Mouse (Mus musculus) midbrain, embryonic 13.5 days (tissue): ENCODE data around the gene Serinc2. TPM values are rescaled to one million over a fixed set of nuclear protein-coding genes. Genes with fewer than 3 reads are reported as not detected.

ENCODE experiments used
- ATAC-seq: fragments of 200-750 bp; cut with Nextera tagmentation; 2 replicates; pipeline ENCODE4 v1.8.0; 2017; ENCODE audit warnings: mild to moderate bottlenecking, moderate TSS enrichment, moderate library complexity
- H3K27ac ChIP-seq: fragments of 300-500 bp; sonication (generic); 2 replicates; pipeline ENCODE4 v1.5.1; 2015; ENCODE audit warnings: inconsistent platforms, mild to moderate bottlenecking, moderate library complexity
- H3K27me3 ChIP-seq: fragments of 300-500 bp; sonication (generic); 2 replicates; pipeline ENCODE4 v1.6.1; 2015; ENCODE audit warnings: mild to moderate bottlenecking, inconsistent platforms
- H3K36me3 ChIP-seq: fragments of 300-500 bp; sonication (generic); 2 replicates; pipeline ENCODE4 v1.6.1; 2015; ENCODE audit warnings: mild to moderate bottlenecking, inconsistent platforms
- H3K4me1 ChIP-seq: fragments of 300-500 bp; sonication (generic); replicated peaks from 2 replicates; pipeline ENCODE4 v1.6.1; 2015; ENCODE audit warnings: inconsistent platforms
- H3K4me2 ChIP-seq: fragments of 300-500 bp; sonication (generic); replicated peaks from 2 replicates; pipeline ENCODE4 v1.6.1; 2015; ENCODE audit warnings: moderate library complexity, mild to moderate bottlenecking, inconsistent platforms
- H3K4me3 ChIP-seq: fragments of 300-500 bp; sonication (generic); replicated peaks from 2 replicates; pipeline ENCODE4 v1.5.1; 2015; ENCODE audit warnings: mild to moderate bottlenecking, inconsistent platforms
- H3K9ac ChIP-seq: fragments of 300-500 bp; sonication (generic); replicated peaks from 2 replicates; pipeline ENCODE4 v1.6.1; 2015; ENCODE audit warnings: mild to moderate bottlenecking, inconsistent platforms
- H3K9me3 ChIP-seq: fragments of 300-500 bp; sonication (generic); 2 replicates; pipeline ENCODE4 v1.6.1; 2016; ENCODE audit warnings: mild to moderate bottlenecking, inconsistent platforms
- WGBS: fragments of 180-500 bp; shearing (Covaris S2); methylation state at CpG from one replicate; pipeline ENCODE4 v1.1.7; 2015; 5-methylcytosine and 5-hydroxymethylcytosine counted together
- polyA plus RNA-seq: library from polyadenylated mRNA; unstranded; fragments of >200 nt; fragmentation: Nextera tagmentation; extraction: Ambion mirVana; gene quantifications from 2 replicates; pipeline ENCODE4 v1.2.1, GENCODE M21; 2015

Gene Serinc2
- 67.2 and 70.8 TPM in 2 replicates for polyA plus RNA-seq

DNA sequence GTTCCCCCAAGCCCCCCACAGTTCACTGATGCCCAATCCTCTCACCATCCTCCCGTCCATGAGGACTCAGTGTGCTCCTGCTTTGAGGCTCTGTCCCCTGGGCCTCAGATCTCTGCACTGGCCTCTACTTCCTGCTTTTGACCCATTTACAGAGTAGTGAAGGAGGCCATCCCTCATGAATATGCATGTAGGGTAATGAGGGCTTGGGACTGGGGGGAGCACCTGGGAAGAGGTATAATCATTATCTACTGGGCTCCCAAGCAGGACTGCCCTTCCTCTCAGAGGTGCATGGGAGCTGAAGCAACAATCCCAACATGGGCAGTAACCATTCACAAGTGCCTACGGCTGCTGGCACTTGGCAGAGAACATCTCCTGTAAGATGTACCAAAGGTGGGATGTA, at the start of gene Serinc2:
Gene Serinc2, minus strand, starts transcription at position 101 of the 400 bp plus-strand sequence.
- no peaks in the 10 kb centered on the region for H3K9me3 ChIP-seq
- no peak within 1 kb of the TSS for H3K4me2 ChIP-seq
- no peak for ATAC-seq
- H3K4me1 ChIP-seq: peaks cover 16% of the 10 kb centered on the region
- no peaks in the 10 kb centered on the region for H3K27me3 ChIP-seq
- no peak within 1 kb of the TSS for H3K4me3 ChIP-seq
- no peak within 1 kb of the TSS for H3K9ac ChIP-seq
- H3K27ac ChIP-seq: no peak within 1 kb of the TSS
- H3K36me3 ChIP-seq: no peaks in the 10 kb centered on the region
- 71% methylated on average over 2 of the region's 2 CpGs for WGBS

DNA sequence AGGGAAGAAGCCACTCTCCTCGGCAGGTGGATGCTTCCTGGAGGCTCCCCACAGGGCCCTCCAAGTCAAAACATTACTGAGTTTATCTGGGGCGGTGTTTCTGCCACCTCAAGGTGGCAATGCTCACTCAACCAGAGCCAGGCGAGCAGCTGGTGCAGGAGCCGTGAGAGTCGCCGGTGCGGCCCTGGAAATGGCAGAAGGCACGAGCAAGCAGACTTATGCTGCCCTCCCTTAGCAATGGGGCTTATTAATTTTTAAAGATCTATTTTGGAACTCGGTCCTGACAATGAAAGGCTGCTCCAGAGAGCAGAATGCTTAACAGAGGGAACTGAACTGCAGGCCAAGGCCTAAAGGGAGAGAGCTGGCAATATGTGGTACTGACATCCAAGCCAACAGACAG, 48.4 kb upstream of the Serinc2 start:
- H3K9me3 ChIP-seq: no peaks in the 10 kb centered on the region
- ATAC-seq: no peak
- 87% methylated on average over 9 of the region's 9 CpGs for WGBS
- H3K36me3 ChIP-seq: peaks cover 76% of the 10 kb centered on the region
- H3K4me1 ChIP-seq: no peaks in the 10 kb centered on the region
- no peak overlapping the region for H3K4me2 ChIP-seq
- no peak overlapping the region for H3K9ac ChIP-seq
- no peak overlapping the region for H3K4me3 ChIP-seq
- no peaks in the 10 kb centered on the region for H3K27me3 ChIP-seq
- H3K27ac ChIP-seq: no peak overlapping the region

DNA sequence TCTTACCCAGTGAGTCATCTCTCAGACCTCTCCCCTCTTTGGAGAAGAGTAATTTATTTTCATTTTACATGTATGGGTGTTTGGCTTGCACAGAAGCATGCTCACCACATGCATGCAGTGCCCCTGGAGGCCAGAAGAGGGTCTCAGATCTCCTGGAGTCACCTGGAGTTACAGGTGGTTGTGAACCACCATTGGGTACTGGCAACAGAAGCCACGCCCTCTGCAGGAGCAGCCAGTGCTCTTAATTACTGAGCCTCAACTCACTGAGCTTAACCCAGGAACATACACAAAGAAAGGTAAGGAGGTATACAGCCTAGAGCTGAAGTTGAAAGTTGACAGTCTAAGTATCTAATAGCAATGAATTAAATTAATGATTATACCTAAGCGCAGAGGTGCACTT, 46.4 kb upstream of the Serinc2 start:
- Histone ChIP-seq H3K4me2 (no peak overlapping the region), H3K4me1 (no peaks in the 10 kb centered on the region), H3K9me3 (no peaks in the 10 kb centered on the region), H3K9ac (no peak overlapping the region), H3K27ac (no peak overlapping the region), H3K27me3 (no peaks in the 10 kb centered on the region), H3K4me3 (no peak overlapping the region), H3K36me3 (peaks cover 83% of the 10 kb centered on the region)
- WGBS: 91% methylated on average over 2 of the region's 2 CpGs
- ATAC-seq: no peak

DNA sequence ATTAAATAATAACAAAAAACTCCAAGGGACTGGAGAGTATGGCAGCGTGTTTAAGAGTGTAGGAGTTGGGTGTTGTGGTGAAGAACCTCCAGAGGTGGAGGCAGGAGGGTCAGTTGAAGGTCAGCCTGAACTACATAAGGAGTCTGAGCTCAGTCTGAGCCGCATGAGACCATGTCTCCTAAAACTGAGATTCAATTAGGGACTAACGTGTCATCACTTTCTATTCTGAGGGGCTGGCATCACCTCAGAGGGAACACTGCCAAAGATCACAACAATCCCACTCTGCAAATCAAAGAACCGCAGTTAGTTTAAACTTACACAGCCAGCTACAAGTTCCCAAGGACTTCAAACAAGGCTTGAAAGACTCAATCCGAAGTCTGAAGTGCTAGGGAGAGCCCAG, 44.6 kb upstream of the Serinc2 start:
- Histone ChIP-seq H3K36me3 (peaks cover 92% of the 10 kb centered on the region), H3K9ac (no peak overlapping the region), H3K27me3 (no peaks in the 10 kb centered on the region), H3K4me1 (no peaks in the 10 kb centered on the region), H3K9me3 (no peaks in the 10 kb centered on the region), H3K4me2 (no peak overlapping the region), H3K4me3 (no peak overlapping the region), H3K27ac (no peak overlapping the region)
- ATAC-seq: no peak
- WGBS: 81% methylated on average over 5 of the region's 5 CpGs

DNA sequence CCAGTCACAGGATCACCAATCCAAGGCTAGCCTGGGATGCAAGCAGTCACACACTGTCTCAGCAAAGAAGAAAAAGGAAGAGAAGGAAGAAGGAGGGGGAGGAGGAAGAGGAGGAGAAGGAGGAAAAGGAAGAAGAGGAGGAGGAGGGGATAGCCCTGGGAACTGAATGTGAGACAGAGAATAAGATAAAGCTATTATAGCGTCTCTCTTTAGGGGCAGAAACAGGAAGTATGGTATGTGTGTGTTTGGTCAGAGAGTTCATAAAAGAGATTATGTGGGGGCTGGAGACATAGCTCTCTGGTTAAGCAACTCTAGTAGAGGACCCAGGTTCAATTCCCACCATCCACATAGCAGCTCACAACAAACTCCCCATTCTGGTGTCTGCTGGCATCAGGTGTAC, 44.2 kb upstream of the Serinc2 start:
- Histone ChIP-seq H3K27ac (no peak overlapping the region), H3K27me3 (no peaks in the 10 kb centered on the region), H3K9ac (no peak overlapping the region), H3K4me3 (no peak overlapping the region), H3K9me3 (no peaks in the 10 kb centered on the region), H3K4me2 (no peak overlapping the region), H3K4me1 (no peaks in the 10 kb centered on the region), H3K36me3 (peaks cover 91% of the 10 kb centered on the region)
- 85% methylated on average over 1 of the region's 1 CpGs for WGBS
- ATAC-seq: no peak

DNA sequence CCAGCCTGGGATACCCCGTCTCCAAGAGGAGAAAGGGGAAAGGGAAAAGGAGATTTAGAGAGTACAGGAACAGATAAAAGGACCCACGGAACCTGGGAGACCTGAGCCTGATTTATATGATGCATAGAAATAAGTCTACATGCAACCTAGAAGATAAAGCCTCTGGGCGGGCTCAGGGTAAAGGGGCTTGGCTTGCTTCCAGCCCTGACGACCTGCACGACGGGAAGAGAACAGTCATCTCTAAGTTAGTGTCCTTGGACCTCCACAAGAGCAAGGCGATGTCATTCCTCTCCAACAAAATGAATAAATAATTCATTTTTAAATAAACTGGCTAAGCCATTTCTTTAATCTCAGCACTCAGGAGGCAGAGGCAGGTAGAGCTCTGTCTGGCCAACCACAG, 43.6 kb upstream of the Serinc2 start:
- Histone ChIP-seq H3K4me3 (no peak overlapping the region), H3K9ac (no peak overlapping the region), H3K36me3 (peaks cover 87% of the 10 kb centered on the region), H3K4me1 (no peaks in the 10 kb centered on the region), H3K9me3 (no peaks in the 10 kb centered on the region), H3K27me3 (no peaks in the 10 kb centered on the region), H3K27ac (no peak overlapping the region), H3K4me2 (no peak overlapping the region)
- WGBS: 95% methylated on average over 7 of the region's 7 CpGs
- ATAC-seq: no peak

DNA sequence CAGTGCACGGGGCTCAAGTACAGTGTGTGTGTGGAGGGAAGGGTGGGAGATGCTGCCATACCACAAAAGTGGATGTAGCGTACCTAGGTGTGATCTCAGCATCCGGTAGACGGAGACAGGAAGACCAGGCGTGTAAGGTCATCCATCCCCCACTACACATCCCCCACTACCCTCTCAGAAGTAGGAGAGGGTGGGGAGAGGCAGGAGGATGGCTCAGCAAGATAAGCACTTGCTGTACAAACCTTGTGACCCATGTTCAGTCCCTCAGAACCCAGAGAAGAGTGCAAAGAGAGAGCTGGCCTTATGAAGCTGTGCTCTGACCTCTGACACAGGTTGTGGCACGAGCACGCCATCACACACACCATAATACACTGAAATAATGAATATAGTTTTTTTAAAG, 42.6 kb upstream of the Serinc2 start:
- Histone ChIP-seq H3K9me3 (no peaks in the 10 kb centered on the region), H3K9ac (no peak overlapping the region), H3K4me1 (no peaks in the 10 kb centered on the region), H3K27ac (no peak overlapping the region), H3K4me3 (no peak overlapping the region), H3K36me3 (peaks cover 86% of the 10 kb centered on the region), H3K4me2 (no peak overlapping the region), H3K27me3 (no peaks in the 10 kb centered on the region)
- ATAC-seq: no peak
- 96% methylated on average over 7 of the region's 7 CpGs for WGBS

DNA sequence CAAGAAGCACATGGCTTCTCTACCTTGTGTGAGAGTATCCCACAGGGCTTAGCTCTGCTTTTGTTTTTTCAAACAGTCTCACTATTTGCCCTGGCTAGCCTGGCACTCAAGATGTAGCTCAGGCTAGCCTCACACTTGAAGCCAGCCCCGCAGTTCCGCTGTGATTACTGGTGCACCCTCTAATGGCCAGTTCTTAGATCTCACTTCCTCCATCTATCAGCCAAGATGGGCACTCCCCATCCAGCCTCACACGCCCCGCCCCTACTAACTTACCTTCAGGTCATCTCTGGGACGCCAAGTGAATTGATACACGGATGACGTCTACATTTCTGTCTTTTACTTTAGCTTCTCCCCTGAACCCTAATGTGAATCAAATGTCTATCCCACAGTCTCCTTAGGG, 40.6 kb upstream of the Serinc2 start:
- Histone ChIP-seq H3K4me3 (no peak overlapping the region), H3K27me3 (no peaks in the 10 kb centered on the region), H3K9me3 (no peaks in the 10 kb centered on the region), H3K4me1 (no peaks in the 10 kb centered on the region), H3K27ac (no peak overlapping the region), H3K9ac (no peak overlapping the region), H3K4me2 (no peak overlapping the region), H3K36me3 (peaks cover 87% of the 10 kb centered on the region)
- no peak for ATAC-seq
- 86% methylated on average over 7 of the region's 7 CpGs for WGBS

DNA sequence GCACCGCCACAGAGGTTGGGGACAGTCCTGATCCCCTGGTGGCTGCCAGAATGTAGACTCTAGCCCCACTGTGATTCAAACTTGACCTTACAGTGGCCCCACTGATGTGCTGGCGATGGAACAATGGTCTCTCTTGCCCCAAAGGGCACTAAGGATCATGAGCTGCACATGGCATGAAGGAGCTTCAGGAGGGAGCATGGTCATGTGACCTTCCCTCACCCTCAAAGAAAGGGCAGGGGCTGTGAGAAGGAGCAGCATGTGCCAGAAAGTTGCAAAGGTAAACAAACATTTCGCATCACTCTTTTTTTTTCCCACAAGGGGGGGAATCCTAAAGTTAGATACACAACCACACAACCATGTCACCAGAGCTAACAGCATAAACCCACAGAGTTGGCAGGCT, 39.1 kb upstream of the Serinc2 start:
- no peak overlapping the region for H3K4me2 ChIP-seq
- H3K4me1 ChIP-seq: no peaks in the 10 kb centered on the region
- no peaks in the 10 kb centered on the region for H3K27me3 ChIP-seq
- no peak overlapping the region for H3K27ac ChIP-seq
- no peak overlapping the region for H3K4me3 ChIP-seq
- 70% methylated on average over 3 of the region's 3 CpGs for WGBS
- ATAC-seq: no peak
- H3K9me3 ChIP-seq: no peaks in the 10 kb centered on the region
- no peak overlapping the region for H3K9ac ChIP-seq
- H3K36me3 ChIP-seq: peaks cover 87% of the 10 kb centered on the region

DNA sequence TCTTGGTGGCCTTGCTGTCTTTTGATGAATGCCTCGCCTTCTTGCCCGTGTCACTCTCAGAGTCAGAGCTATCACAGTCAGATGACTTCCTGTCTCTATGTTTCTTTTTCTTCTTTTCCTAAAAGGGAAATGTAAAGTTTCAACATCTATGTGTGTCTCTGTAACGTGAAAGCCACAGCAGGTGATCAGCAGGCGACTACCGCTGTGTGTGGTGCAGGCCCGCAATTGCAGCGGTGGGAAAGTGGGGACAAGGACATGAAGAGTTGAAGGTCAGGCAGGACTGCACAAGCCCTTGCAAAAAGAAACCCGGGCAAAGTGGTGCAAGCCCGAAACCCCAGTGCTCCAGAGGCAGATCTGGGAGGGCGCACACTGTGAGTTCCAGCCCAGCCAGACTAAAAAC, 37.7 kb upstream of the Serinc2 start:
- no peaks in the 10 kb centered on the region for H3K27me3 ChIP-seq
- WGBS: 83% methylated on average over 10 of the region's 10 CpGs
- no peaks in the 10 kb centered on the region for H3K4me1 ChIP-seq
- H3K36me3 ChIP-seq: peaks cover 81% of the 10 kb centered on the region
- H3K4me3 ChIP-seq: no peak overlapping the region
- H3K9ac ChIP-seq: no peak overlapping the region
- no peak overlapping the region for H3K27ac ChIP-seq
- no peaks in the 10 kb centered on the region for H3K9me3 ChIP-seq
- ATAC-seq: no peak
- no peak overlapping the region for H3K4me2 ChIP-seq

DNA sequence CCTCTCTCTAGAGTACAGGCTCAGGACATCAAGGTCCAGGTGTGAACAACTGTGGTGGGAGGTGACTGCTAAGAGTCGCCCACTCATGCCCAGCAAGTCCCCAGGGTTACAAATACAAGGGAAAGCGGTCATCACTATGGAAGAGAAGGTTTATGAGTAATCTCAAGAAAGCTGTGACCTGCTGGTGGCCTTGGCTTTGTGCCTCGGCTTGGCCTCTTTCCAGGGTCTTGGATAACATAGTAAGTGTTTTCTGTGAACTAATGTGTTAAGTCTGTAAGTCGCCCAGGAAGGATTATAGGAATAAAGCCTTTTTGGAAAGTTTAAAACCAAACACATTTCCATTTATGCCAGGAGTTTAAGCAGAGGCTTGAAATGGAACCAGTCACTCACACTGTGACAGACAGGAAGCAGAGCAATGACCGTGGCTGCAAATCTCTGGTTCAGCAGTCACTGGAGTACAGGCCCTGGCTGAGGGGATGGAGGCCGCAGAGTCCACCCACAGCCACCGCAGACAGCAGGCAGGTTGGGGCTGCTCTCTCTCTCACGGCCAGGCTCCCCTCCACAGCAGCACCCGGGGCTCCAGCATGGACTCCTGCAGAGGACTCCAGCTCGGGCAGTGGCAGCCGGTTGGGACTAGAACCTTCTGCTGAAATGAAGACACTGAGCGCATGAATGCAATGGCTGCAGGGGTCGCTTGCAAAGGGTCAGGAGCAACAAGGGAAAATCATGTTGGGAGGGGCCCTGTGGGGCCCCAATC, 36.9 kb upstream of the Serinc2 start:
- no peak overlapping the region for H3K4me3 ChIP-seq
- H3K9me3 ChIP-seq: no peaks in the 10 kb centered on the region
- H3K4me2 ChIP-seq: no peak overlapping the region
- 71% methylated on average over 13 of the region's 13 CpGs for WGBS
- no peaks in the 10 kb centered on the region for H3K4me1 ChIP-seq
- H3K27me3 ChIP-seq: peaks cover 4% of the 10 kb centered on the region; the same call in 1 of the 2 replicates
- no peak overlapping the region for H3K27ac ChIP-seq
- no peak for ATAC-seq
- no peak overlapping the region for H3K9ac ChIP-seq
- H3K36me3 ChIP-seq: peaks cover 76% of the 10 kb centered on the region

DNA sequence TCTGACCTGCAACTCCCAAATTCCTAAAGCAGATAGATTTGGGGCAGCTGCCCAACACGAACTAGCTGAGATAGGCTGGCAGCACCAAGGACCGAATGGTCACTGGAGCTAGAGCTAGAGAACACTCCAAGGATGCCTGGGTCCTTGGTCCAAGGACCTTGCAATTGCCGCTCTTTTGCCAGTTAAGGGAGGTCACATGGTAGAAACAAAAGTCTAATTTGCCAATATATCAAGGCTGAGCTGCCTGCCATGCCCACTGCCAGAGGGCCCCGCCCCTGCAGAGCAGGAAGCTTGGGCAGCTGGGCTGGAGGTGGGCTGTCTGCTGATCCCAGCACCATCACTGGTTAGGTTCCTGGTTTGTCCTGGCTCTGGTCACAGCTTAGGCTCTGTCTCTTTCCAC, 34.5 kb upstream of the Serinc2 start:
- Histone ChIP-seq H3K4me1 (peaks cover 12% of the 10 kb centered on the region), H3K4me2 (no peak overlapping the region), H3K4me3 (no peak overlapping the region), H3K36me3 (peaks cover 54% of the 10 kb centered on the region), H3K27ac (no peak overlapping the region), H3K9ac (no peak overlapping the region), H3K27me3 (peaks cover 17% of the 10 kb centered on the region), H3K9me3 (no peaks in the 10 kb centered on the region)
- no peak for ATAC-seq
- over 99% methylated on average over 4 of the region's 4 CpGs for WGBS

DNA sequence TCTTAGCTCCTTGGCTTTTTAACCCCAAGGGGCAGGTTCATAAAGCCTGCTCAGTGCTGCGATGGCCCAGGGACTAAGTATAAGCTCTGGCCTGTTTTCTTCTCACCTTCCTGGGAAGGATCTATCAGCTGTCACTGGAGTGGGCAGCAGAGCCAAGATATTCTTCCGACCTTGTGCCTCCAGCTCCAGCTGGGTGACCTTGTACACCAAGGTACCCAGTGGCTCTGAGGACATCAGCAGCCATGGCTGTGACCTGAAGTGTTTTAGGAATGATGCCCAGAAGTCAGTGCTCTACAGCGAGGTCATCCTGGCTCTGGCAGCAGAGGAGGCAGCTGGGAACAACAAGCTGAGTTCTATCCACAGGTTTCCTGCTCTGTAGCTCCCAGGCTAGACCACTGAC, 33.5 kb upstream of the Serinc2 start:
- Histone ChIP-seq H3K36me3 (peaks cover 49% of the 10 kb centered on the region), H3K4me3 (no peak overlapping the region), H3K27ac (no peak overlapping the region), H3K9ac (no peak overlapping the region), H3K4me1 (peaks cover 21% of the 10 kb centered on the region), H3K9me3 (no peaks in the 10 kb centered on the region), H3K4me2 (no peak overlapping the region), H3K27me3 (peaks cover 21% of the 10 kb centered on the region)
- 93% methylated on average over 3 of the region's 3 CpGs for WGBS
- no peak for ATAC-seq
